Mouse (Mus musculus) frontal cortex, postnatal 25 days (tissue): Measurements from ENCODE around the gene Gm12695.

ENCODE experiments used
- DNase-seq, 2 experiments: peaks; one replicate each; pipeline ENCODE4 v3.0.0; 2022; ENCODE audit warnings: low spot score in 2 of 2

The Gm12695 gene

GRCm38 (mm10) chr4:96785086-96785485 lies at the start of gene Gm12695:
Gene Gm12695 (minus strand): TSS chr4:96785186.
- DNase-seq: no peak

- no peak for DNase-seq
Measured at GRCm38 (mm10) chr4:96825540-96826045, 40.6 kb upstream of the Gm12695 start.

- DNase-seq: no peak
Measured at GRCm38 (mm10) chr4:96806824-96807808, 22.1 kb upstream of the Gm12695 start.

GRCm38 (mm10) chr4:96799380-96800157 lies 14.6 kb upstream of the Gm12695 start:
- DNase-seq: peak; percentile 14 to 22

- DNase-seq: no peak
Measured at GRCm38 (mm10) chr4:96797583-96797982, 12.6 kb upstream of the Gm12695 start.

- DNase-seq: no peak
Measured at GRCm38 (mm10) chr4:96791301-96791700, 6.3 kb upstream of the Gm12695 start.

GRCm38 (mm10) chr4:96789905-96790304 lies 4.9 kb upstream of the Gm12695 start:
- DNase-seq: no peak

GRCm38 (mm10) chr4:96786610-96787009 lies 1.6 kb upstream of the Gm12695 start:
- no peak for DNase-seq

GRCm38 (mm10) chr4:96772966-96773566 lies 11.9 kb downstream of the Gm12695 start:
- no peak for DNase-seq

- no peak for DNase-seq
Measured at GRCm38 (mm10) chr4:96766396-96766998, 18.5 kb downstream of the Gm12695 start.

- DNase-seq: no peak
Measured at GRCm38 (mm10) chr4:96751953-96752352, 33.0 kb downstream of the Gm12695 start.

GRCm38 (mm10) chr4:96740472-96740871 lies 44.5 kb downstream of the Gm12695 start:
- no peak for DNase-seq

- no peak for DNase-seq
Measured at GRCm38 (mm10) chr4:96729256-96729655, 55.7 kb downstream of the Gm12695 start.

- no peak for DNase-seq
Measured at GRCm38 (mm10) chr4:96728211-96728610, 56.8 kb downstream of the Gm12695 start.

GRCm38 (mm10) chr4:96725415-96726055 lies 59.5 kb downstream of the Gm12695 start:
- no peak for DNase-seq

GRCm38 (mm10) chr4:96722301-96722700 lies 62.7 kb downstream of the Gm12695 start:
- no peak for DNase-seq

GRCm38 (mm10) chr4:96718977-96719966 lies 65.7 kb downstream of the Gm12695 start:
- peak; percentile 4 to 16 for DNase-seq

- DNase-seq: no peak
Measured at GRCm38 (mm10) chr4:96718503-96718902, 66.5 kb downstream of the Gm12695 start.

- DNase-seq: peak; percentile 62 to 69
Measured at GRCm38 (mm10) chr4:96705281-96705951, 79.6 kb downstream of the Gm12695 start.
